Mouse (Mus musculus) kidney, postnatal 25 days (tissue): Measurements from ENCODE around the gene Vwf.

Experiments
- DNase-seq, 2 experiments: peaks; one replicate each; pipeline ENCODE4 v3.0.0; 2021; ENCODE audit warnings: mixed read lengths in 2 of 2

Gene Vwf

GRCm38 (mm10) chr6:125548406-125548805 is 1.8 kb downstream of the Vwf start:
- DNase-seq = no peak

GRCm38 (mm10) chr6:125550172-125550571 is 3.6 kb downstream of the Vwf start:
- DNase-seq = no peak

- peak in 1 of 2 experiments; percentile 38 for DNase-seq
Observed at GRCm38 (mm10) chr6:125552760-125553159, 6.2 kb downstream of the Vwf start.

GRCm38 (mm10) chr6:125553551-125553950 is 7.0 kb downstream of the Vwf start:
- peak in 1 of 2 experiments; percentile 11 for DNase-seq

- peak in 1 of 2 experiments; percentile 13 for DNase-seq
Observed at GRCm38 (mm10) chr6:125558831-125559230, 12.3 kb downstream of the Vwf start.

GRCm38 (mm10) chr6:125561031-125561430 is 14.5 kb downstream of the Vwf start:
- DNase-seq = peak in 1 of 2 experiments; percentile 11

GRCm38 (mm10) chr6:125561521-125561920 is 14.9 kb downstream of the Vwf start:
- peak in 1 of 2 experiments; percentile 8 for DNase-seq

GRCm38 (mm10) chr6:125564812-125565281 is 18.3 kb downstream of the Vwf start:
- DNase-seq = peak in 1 of 2 experiments; percentile 31

- no peak for DNase-seq
Observed at GRCm38 (mm10) chr6:125565326-125565725, 18.8 kb downstream of the Vwf start.

- no peak for DNase-seq
Observed at GRCm38 (mm10) chr6:125566656-125567055, 20.1 kb downstream of the Vwf start.

GRCm38 (mm10) chr6:125568381-125568780 is 21.8 kb downstream of the Vwf start:
- DNase-seq = no peak

- DNase-seq = peak; percentile 88 to 89
Observed at GRCm38 (mm10) chr6:125572291-125573188, 26.0 kb downstream of the Vwf start.

- peak; percentile 79 to 89 for DNase-seq
Observed at GRCm38 (mm10) chr6:125573189-125573928, 26.8 kb downstream of the Vwf start.

- DNase-seq = no peak
Observed at GRCm38 (mm10) chr6:125575080-125575479, 28.5 kb downstream of the Vwf start.

GRCm38 (mm10) chr6:125577301-125577700 is 30.7 kb downstream of the Vwf start:
- DNase-seq = no peak

- DNase-seq = no peak
Observed at GRCm38 (mm10) chr6:125577882-125578646, 31.5 kb downstream of the Vwf start.

GRCm38 (mm10) chr6:125578647-125579011 is 32.1 kb downstream of the Vwf start:
- DNase-seq = no peak

GRCm38 (mm10) chr6:125579864-125580263 is 33.3 kb downstream of the Vwf start:
- no peak for DNase-seq

- DNase-seq = peak in 1 of 2 experiments; percentile 13
Observed at GRCm38 (mm10) chr6:125583666-125584065, 37.1 kb downstream of the Vwf start.

- no peak for DNase-seq
Observed at GRCm38 (mm10) chr6:125584266-125584665, 37.7 kb downstream of the Vwf start.

- peak; percentile 55 to 81 for DNase-seq
Observed at GRCm38 (mm10) chr6:125585579-125585978, 39.0 kb downstream of the Vwf start.

GRCm38 (mm10) chr6:125586042-125586566 is 39.5 kb downstream of the Vwf start:
- DNase-seq = no peak
